Mouse (Mus musculus) monocyte, adult 2 months (primary cell): ENCODE measurements around the gene Uggt1.

ENCODE experiments used
- DNase-seq, 2 experiments: peaks; one replicate each; pipeline ENCODE4 v3.0.0; 2022; ENCODE audit warnings: low spot score in 2 of 2, low read depth in 1 of 2

Uggt1 gene

GRCm38 (mm10) chr1:36244058-36244827 is at the start of gene Uggt1:
TSS of gene Uggt1 (minus strand) at chr1:36244720.
- DNase-seq, result peak; percentile 88 to 89

GRCm38 (mm10) chr1:36293470-36293869 is 49.0 kb upstream of the Uggt1 start:
- no peak for DNase-seq

- DNase-seq, result no peak
Observed at GRCm38 (mm10) chr1:36281849-36282248, 37.3 kb upstream of the Uggt1 start.

- no peak for DNase-seq
Observed at GRCm38 (mm10) chr1:36280938-36281337, 36.4 kb upstream of the Uggt1 start.

DNA sequence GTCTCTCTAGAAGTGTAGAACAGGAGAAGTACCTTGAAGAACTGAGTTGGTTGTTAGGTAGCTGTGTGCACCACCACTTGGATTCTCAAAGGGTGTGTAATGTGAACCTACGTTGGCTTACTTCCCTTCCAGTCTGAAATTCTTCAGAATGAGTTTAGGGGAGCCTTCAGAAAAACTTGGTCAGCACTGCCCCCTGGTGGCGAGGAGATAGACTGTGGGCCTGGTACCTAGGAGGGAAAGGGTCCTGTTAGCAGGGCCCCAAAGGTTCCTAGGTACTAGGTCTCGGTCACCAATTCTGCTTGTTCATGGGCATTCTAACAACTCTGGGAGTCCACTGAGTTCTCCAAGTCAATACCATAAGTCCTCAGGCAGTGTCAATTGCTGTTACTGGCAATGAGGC is 34.7 kb upstream of the Uggt1 start:
- DNase-seq, result peak in 1 of 2 experiments; percentile 80

GRCm38 (mm10) chr1:36277267-36278060 is 32.9 kb upstream of the Uggt1 start:
- DNase-seq, result peak; percentile 68 to 86

DNA sequence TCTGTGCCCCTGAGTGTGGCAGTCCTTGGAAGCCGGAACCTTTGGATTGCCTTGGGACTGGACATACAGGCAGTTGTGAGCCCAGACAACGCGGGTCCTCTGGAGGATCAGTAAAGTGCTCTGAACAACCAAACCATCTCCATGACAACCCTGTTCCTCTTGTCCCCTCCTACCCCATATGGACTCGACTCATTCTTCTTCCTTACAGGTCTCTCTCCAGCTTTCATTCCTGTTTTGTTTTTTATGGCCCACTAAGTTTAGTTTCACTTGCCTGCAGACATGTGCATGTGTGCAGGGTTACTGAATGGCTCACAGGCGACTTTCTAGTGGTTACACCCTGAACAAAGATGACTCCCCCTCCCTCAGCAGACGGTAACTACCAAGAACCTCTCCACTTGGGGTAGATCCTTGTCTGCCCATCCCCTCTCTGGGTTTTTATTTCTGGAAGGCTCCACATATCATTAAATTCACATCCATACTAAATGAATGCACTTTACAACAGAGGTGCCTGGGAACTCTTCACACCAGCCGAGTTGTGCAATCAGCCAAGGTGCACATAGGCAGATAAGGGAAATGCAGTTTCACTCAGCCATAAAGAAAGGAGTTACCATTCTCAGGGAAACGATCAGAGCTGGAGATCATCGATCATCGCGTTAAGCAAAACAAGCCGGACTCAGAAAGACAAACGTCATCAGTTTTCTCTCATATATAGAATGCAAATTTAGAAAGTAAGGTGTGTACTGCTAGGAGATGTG is 31.3 kb upstream of the Uggt1 start:
- DNase-seq, result no peak

DNA sequence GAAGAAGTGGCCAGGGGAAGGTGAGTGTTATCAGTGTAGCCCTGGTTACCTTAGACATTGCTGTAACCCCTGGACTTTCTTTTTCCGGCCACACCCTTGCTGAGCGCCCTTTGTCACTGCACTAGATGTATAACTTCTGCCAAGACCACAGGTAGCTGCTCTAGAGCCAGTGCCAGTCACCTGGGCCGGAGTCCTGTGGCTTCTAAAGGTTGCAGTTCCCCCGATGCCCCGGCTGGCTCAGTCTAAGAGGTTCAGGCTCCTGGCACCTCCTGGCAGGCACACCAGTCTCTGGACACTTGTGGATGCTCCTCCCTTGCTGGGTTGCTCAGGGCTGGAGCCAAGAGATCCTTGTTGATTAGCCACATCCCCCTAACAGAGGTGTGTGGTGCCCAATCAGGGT is 29.9 kb upstream of the Uggt1 start, which contains the start of gene Neurl3:
TSS of gene Neurl3 (minus strand) at position 225 of the 400 bp plus-strand sequence.
- no peak for DNase-seq

DNA sequence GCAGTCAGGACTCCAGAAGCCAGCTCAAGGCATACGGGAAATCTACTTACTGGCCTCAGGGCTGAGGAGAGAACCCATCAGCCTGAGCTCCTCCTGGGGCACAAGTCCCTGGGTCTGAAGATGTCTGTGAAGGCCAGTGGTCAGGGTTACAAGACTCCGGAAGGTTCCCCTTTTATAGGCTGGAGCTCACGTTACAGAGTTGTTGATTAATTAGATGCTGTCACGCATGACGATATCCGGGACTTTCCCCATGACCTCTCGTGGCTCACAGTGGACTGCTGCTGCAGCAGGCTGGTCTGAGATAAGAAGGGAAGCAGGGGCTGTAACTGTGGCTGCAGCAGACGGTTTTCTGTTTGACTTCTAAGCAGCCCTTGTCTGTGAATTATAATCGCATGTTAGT is 28.8 kb upstream of the Uggt1 start:
- DNase-seq, result peak; percentile 77 to 82

GRCm38 (mm10) chr1:36272546-36272945 is 28.0 kb upstream of the Uggt1 start:
- DNase-seq, result peak in 1 of 2 experiments; percentile 50

- peak in 1 of 2 experiments; percentile 19 for DNase-seq
Observed at GRCm38 (mm10) chr1:36271516-36272230, 27.2 kb upstream of the Uggt1 start.

- peak in 1 of 2 experiments; percentile 68 for DNase-seq
Observed at GRCm38 (mm10) chr1:36270666-36271065, 26.1 kb upstream of the Uggt1 start.

- no peak for DNase-seq
Observed at GRCm38 (mm10) chr1:36269121-36269795, 24.7 kb upstream of the Uggt1 start.

DNA sequence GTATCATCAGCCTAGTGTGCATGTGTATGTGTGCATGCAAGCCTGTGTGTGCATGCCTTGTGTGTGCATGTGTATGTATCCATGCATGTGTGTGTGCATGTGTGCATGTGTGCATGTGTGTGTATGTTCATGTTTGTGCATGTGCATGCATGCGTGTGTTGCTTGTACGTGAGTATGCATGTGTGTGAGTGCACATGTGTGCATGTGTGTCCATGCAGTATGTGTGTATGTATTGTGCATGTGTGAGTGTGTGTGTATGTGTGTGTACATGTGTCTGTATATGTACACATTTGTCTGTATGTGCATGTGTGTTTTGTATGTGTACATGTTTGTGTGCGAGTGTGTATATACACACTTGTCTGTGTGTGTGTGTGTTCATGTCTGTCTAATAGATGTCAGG is 23.1 kb upstream of the Uggt1 start:
- DNase-seq, result no peak

DNA sequence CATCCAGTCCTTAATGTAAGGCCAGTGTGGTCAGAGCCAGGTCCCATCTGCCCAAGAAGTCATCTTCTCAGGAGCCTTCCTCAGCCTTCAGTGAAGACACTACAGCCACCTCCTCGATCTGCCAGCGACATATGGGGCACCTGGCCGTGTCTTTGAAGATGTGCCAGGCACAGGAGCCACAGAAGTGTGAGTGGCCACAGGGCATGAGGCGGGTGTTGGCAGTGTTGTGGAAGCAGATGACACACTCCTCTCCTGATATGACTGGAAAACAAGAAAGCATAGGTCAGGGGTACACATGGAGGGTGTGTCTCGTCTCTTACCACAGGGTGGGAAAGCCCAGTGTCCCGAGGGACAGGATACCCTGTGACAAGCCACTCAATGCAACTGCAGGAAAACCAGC is 21.8 kb upstream of the Uggt1 start:
- no peak for DNase-seq

DNA sequence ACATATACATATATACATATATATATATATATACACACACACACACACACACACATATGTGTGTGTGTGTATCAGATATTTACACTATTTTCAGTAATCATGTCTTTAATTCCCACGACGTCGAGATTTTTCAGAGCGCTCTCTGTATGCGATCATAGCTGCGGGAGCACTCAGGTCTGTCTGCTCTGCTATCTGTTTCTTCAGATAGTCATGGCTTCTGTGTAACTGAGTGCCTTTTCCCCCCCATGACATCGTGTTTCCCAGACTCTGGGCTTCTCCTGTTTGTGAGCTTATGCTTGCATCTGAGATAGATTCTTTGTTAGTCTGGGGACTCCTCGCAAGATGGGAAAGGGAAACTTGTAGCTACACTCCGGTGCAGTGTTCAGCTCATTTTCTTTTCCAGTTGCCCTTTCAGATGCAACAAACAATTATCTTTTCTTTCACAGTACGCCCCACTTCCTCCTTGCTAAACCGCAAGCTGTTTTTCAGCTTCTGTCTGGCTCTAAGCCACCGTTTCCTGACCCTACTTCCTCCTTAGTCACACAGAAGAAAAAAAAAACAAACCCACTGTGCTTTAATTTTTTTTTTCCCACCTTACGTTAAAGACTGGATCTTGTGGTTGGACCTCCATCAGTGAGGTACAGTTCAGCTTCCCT is 19.4 kb upstream of the Uggt1 start:
- DNase-seq, result peak; percentile 69 to 76

- peak; percentile 69 for DNase-seq
Observed at GRCm38 (mm10) chr1:36261708-36262504, 17.4 kb upstream of the Uggt1 start.

DNA sequence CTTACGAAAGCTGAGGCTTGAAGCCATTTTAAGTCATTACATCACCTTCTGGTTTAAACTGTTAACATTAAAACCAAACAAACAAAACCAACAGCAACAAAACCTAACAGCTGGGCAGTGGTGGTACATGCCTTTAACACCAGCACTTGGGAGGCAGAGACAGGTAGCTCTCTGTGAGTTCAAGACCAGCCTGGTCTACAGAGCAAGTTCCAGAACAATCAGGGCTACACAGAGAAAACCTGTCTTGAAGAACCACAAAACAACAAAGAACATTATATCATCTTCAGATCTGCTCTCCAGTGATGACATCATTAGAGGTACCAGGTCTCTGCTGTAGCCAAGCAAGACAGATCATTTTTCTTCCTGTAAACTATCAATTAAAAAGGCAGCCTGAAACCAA is 15.9 kb upstream of the Uggt1 start:
- DNase-seq, result no peak

- DNase-seq, result no peak
Observed at GRCm38 (mm10) chr1:36259281-36259680, 14.8 kb upstream of the Uggt1 start.
